Mouse (Mus musculus) forebrain, embryonic 12.5 days (tissue): Measurements from ENCODE around the gene Arl4d. TPM values are rescaled to one million over a fixed set of nuclear protein-coding genes. Genes with fewer than 3 reads are reported as not detected.
"Not testable (repeated sequence)": the region's sequence is repeated elsewhere in the genome, so short reads cannot be mapped to it uniquely, and the experiment has no call there.

ENCODE experiments used
- ATAC-seq: fragments of 200-750 bp; cut with Nextera tagmentation; 2 replicates; pipeline ENCODE4 v1.8.0; 2017; ENCODE audit warnings: moderate TSS enrichment; ENCODE audit not compliant: low FRiP score
- H3K27ac ChIP-seq: fragments of 300-500 bp; sonication (generic); 2 replicates; pipeline ENCODE4 v1.5.1; 2016; ENCODE audit warnings: mild to moderate bottlenecking
- H3K27me3 ChIP-seq: fragments of 300-500 bp; sonication (generic); 2 replicates; pipeline ENCODE4 v1.6.1; 2016; ENCODE audit warnings: mild to moderate bottlenecking
- H3K36me3 ChIP-seq: fragments of 300-500 bp; sonication (generic); replicated peaks from 2 replicates; pipeline ENCODE4 v1.6.1; 2016; ENCODE audit warnings: mild to moderate bottlenecking
- H3K4me1 ChIP-seq: fragments of 300-500 bp; sonication (generic); 2 replicates; pipeline ENCODE4 v1.6.1; 2016
- H3K4me2 ChIP-seq: fragments of 300-500 bp; sonication (generic); 2 replicates; pipeline ENCODE4 v1.6.1; 2016; ENCODE audit warnings: mild to moderate bottlenecking, moderate library complexity
- H3K4me3 ChIP-seq: fragments of 300-500 bp; sonication (generic); replicated peaks from 2 replicates; pipeline ENCODE4 v1.5.1; 2016; ENCODE audit warnings: mild to moderate bottlenecking
- H3K9ac ChIP-seq: fragments of 300-500 bp; sonication (generic); 2 replicates; pipeline ENCODE4 v1.6.1; 2016; ENCODE audit warnings: mild to moderate bottlenecking
- H3K9me3 ChIP-seq: fragments of 300-500 bp; sonication (generic); 2 replicates; pipeline ENCODE4 v1.6.1; 2016
- WGBS: fragments of 180-500 bp; shearing (Covaris S2); methylation state at CpG from one replicate; pipeline ENCODE4 v1.1.7; 2016; 5-methylcytosine and 5-hydroxymethylcytosine counted together
- polyA plus RNA-seq: library from polyadenylated mRNA; unstranded; fragments of >200 nt; fragmentation: Nextera tagmentation; extraction: Ambion mirVana; gene quantifications from 2 replicates; pipeline ENCODE4 v1.2.1, GENCODE M21; 2016

Arl4d gene
- polyA plus RNA-seq, result 16.2 and 24.1 TPM in 2 replicates

DNA sequence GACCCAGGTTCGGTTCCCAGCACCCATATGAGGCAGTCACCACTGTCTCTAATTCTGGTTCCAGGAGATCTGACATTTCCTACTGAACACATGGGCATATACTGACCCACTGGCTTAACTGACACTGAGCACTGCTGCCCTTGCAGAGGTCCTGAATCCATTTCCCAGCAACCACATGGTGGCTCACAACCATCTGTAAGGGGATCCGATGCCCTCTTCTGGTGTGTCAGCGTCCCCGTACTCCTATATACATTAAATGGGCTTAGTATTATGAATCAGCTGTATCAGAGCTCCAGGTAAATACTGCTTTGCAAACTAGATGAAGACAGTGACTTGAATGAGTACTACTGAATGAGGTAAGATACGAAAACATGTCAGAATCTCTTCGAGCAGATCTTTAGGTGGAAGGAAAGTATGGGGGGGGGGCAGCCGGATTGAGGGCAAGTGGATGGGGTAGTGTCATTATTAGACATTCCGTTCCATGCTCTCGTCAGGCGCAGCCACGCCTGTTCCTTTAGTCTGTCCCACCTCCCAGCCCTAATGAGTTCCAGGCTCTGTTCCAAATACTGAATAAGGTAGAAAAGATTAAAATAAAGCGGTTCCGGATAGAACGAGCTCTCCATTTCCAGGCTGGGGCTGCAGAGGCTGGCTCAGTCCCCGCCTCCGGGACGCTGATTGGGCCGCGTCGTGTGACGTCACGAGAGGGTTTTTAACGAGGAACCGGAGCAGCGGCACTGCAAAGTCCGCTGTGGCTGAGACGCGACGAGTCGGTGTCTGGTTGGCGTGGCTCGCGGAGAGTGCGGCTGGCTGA, at the start of gene Arl4d:
Gene Arl4d, plus strand, starts transcription at position 717 of the 811 bp plus-strand sequence.
- Histone ChIP-seq H3K4me1 (peaks cover 28% of the 10 kb centered on the region), H3K4me2 (peak within 1 kb of the TSS; percentile 94), H3K9me3 (no peaks in the 10 kb centered on the region), H3K27me3 (peaks cover 12% of the 10 kb centered on the region), H3K9ac (peak within 1 kb of the TSS; percentile 68), H3K27ac (peak within 1 kb of the TSS; percentile 82), H3K4me3 (peak within 1 kb of the TSS; percentile 58), H3K36me3 (no peaks in the 10 kb centered on the region)
- ATAC-seq, result peak; percentile 96
- 8% methylated on average over 34 of the region's 34 CpGs for WGBS

- no peak for ATAC-seq
- peaks cover 35% of the 10 kb centered on the region for H3K4me1 ChIP-seq
- 95% methylated on average over 8 of the region's 8 CpGs for WGBS
- H3K9ac ChIP-seq, result no peak overlapping the region
- H3K27ac ChIP-seq, result no peak overlapping the region
- no peaks in the 10 kb centered on the region for H3K36me3 ChIP-seq
- H3K27me3 ChIP-seq, result no peaks in the 10 kb centered on the region
- H3K4me2 ChIP-seq, result no peak overlapping the region
- H3K9me3 ChIP-seq, result no peaks in the 10 kb centered on the region
- no peak overlapping the region for H3K4me3 ChIP-seq
Measured at GRCm38 (mm10) chr11:101616104-101616503, 49.2 kb upstream of the Arl4d start.

- Histone ChIP-seq H3K4me3 (peak overlapping the region; percentile 14; the same call in 1 of the 2 replicates), H3K4me2 (peak overlapping the region; percentile 47), H3K4me1 (peaks cover 35% of the 10 kb centered on the region), H3K27me3 (no peaks in the 10 kb centered on the region), H3K9ac (peak overlapping the region; percentile 29; the same call in 1 of the 2 replicates), H3K36me3 (no peaks in the 10 kb centered on the region), H3K27ac (peak overlapping the region; percentile 83), H3K9me3 (no peaks in the 10 kb centered on the region)
- ATAC-seq, result peak; percentile 23; the same call in 1 of the 2 replicates
- 20% methylated on average over 18 of the region's 18 CpGs for WGBS
Measured at GRCm38 (mm10) chr11:101616948-101617767, 48.2 kb upstream of the Arl4d start.

GRCm38 (mm10) chr11:101617849-101618248, 47.5 kb upstream of the Arl4d start:
- H3K4me1 ChIP-seq, result peaks cover 35% of the 10 kb centered on the region
- peak overlapping the region; percentile 29; the same call in 1 of the 2 replicates for H3K9ac ChIP-seq
- WGBS, result 5% methylated on average over 8 of the region's 8 CpGs
- ATAC-seq, result peak; percentile 76
- no peaks in the 10 kb centered on the region for H3K9me3 ChIP-seq
- peak overlapping the region; percentile 14; the same call in 1 of the 2 replicates for H3K4me3 ChIP-seq
- H3K27me3 ChIP-seq, result no peaks in the 10 kb centered on the region
- peak overlapping the region; percentile 83 for H3K27ac ChIP-seq
- H3K4me2 ChIP-seq, result peak overlapping the region; percentile 47
- H3K36me3 ChIP-seq, result no peaks in the 10 kb centered on the region

- Histone ChIP-seq H3K9ac (no peak overlapping the region), H3K9me3 (no peaks in the 10 kb centered on the region), H3K27me3 (no peaks in the 10 kb centered on the region), H3K4me1 (peaks cover 34% of the 10 kb centered on the region), H3K27ac (peak overlapping the region; percentile 83; the same call in 1 of the 2 replicates), H3K4me3 (no peak overlapping the region), H3K4me2 (no peak overlapping the region), H3K36me3 (no peaks in the 10 kb centered on the region)
- ATAC-seq, result no peak
- 73% methylated on average over 3 of the region's 3 CpGs for WGBS
Measured at GRCm38 (mm10) chr11:101618596-101618995, 46.7 kb upstream of the Arl4d start.

DNA sequence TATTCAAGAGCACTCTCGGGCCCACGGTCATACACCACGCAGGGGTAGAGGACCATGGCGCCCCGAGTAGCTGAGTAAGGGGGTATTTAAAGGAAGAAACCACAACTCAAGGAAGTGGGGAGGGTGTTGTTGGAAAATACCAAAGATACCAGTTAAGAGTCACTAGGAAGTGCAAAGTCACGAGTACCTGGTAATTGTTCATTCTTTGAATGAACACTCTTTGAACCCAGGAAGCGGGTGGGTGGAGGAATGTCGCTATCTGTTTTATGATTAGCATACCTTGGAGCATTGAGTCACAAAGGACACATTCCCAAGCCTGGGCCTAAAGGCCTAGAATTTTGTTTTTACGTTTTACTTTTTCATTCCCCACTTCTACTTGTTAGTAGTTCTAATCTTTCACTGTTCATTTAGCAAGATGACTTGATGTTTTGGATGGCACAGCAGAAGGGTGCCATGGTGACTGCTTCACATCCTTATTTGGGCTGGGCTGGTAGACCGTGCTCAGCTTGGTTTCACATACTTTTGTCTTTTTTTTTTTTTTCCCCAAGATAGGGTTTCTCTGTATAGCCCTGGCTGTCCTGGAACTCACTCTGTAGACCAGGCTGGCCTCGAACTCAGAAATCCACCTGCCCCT, 45.2 kb upstream of the Arl4d start:
- H3K4me1 ChIP-seq, result peaks cover 24% of the 10 kb centered on the region
- not testable (repeated sequence) for H3K4me3 ChIP-seq, H3K4me2 ChIP-seq, H3K9ac ChIP-seq, H3K27ac ChIP-seq, H3K27me3 ChIP-seq, H3K36me3 ChIP-seq, ATAC-seq, H3K9me3 ChIP-seq
- WGBS, result 90% methylated on average over 11 of the region's 11 CpGs

GRCm38 (mm10) chr11:101626649-101626994, 38.7 kb upstream of the Arl4d start:
- H3K36me3 ChIP-seq, result peaks cover 4% of the 10 kb centered on the region; the same call in 1 of the 2 replicates
- no peaks in the 10 kb centered on the region for H3K9me3 ChIP-seq
- peak; percentile 55 for ATAC-seq
- no peaks in the 10 kb centered on the region for H3K27me3 ChIP-seq
- WGBS, result 7% methylated on average over 8 of the region's 8 CpGs
- H3K4me3 ChIP-seq, result peak overlapping the region; percentile 57
- H3K9ac ChIP-seq, result peak overlapping the region; percentile 41
- H3K4me2 ChIP-seq, result peak overlapping the region; percentile 90
- peaks cover 9% of the 10 kb centered on the region for H3K4me1 ChIP-seq
- H3K27ac ChIP-seq, result peak overlapping the region; percentile 96

GRCm38 (mm10) chr11:101626995-101627856, 38.1 kb upstream of the Arl4d start, which contains the start of gene Rdm1:
Gene Rdm1 (plus strand): TSS chr11:101627195.
- Histone ChIP-seq H3K4me2 (peak within 1 kb of the TSS; percentile 90), H3K36me3 (peaks cover 4% of the 10 kb centered on the region; the same call in 1 of the 2 replicates), H3K4me3 (peak within 1 kb of the TSS; percentile 57), H3K27ac (peak within 1 kb of the TSS; percentile 97), H3K27me3 (no peaks in the 10 kb centered on the region), H3K4me1 (peaks cover 9% of the 10 kb centered on the region), H3K9ac (peak within 1 kb of the TSS; percentile 80), H3K9me3 (no peaks in the 10 kb centered on the region)
- ATAC-seq, result peak; percentile 89
- under 1% methylated on average over 34 of the region's 34 CpGs for WGBS

- under 1% methylated on average over 33 of the region's 33 CpGs for WGBS
Measured at GRCm38 (mm10) chr11:101627857-101628559, 37.3 kb upstream of the Arl4d start.

DNA sequence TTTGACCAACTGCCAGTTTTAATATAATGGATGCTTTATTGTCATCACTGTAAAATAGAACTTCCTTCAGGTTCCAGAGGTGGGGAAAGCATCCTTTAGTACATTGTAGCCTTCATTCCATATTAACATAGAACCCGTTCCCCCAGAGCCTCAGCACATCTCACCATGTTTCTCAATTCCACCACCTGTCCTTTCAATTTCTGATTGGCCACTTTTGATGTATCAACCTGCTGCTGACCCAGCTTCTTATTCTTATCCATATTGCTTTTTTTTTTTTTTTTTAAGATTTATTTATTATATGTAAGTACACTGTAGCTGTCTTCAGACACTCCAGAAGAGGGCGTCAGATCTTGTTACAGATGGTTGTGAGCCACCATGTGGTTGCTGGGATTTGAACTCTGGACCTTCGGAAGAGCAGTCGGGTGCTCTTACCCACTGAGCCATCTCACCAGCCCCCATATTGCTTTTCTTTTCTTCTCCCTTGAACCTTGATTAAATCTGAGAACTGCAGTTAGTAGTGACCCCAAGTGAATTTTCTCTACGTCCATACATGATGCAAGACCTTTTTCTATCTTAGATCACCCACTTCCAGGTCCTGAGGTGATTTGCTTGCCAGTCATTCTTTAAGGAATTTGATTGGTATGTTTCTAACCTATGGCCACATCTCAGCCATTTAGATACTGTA, 36.5 kb upstream of the Arl4d start:
- not testable (repeated sequence) for ATAC-seq, H3K9me3 ChIP-seq, H3K27ac ChIP-seq, H3K4me1 ChIP-seq, H3K27me3 ChIP-seq
- Histone ChIP-seq H3K4me3 (peak overlapping the region; percentile 57; the same call in 1 of the 2 replicates), H3K4me2 (peak overlapping the region; percentile 90), H3K36me3 (peaks cover 13% of the 10 kb centered on the region), H3K9ac (peak overlapping the region; percentile 80; the same call in 1 of the 2 replicates)
- WGBS, result 75% methylated on average over 5 of the region's 5 CpGs

More at GRCm38 (mm10) chr11:101627857-101628559, 37.3 kb upstream of the Arl4d start:
- ATAC-seq, result peak; percentile 56
- Histone ChIP-seq H3K9me3 (no peaks in the 10 kb centered on the region), H3K27me3 (no peaks in the 10 kb centered on the region), H3K4me2 (peak overlapping the region; percentile 90), H3K4me3 (peak overlapping the region; percentile 57), H3K4me1 (peaks cover 9% of the 10 kb centered on the region), H3K27ac (peak overlapping the region; percentile 97), H3K9ac (peak overlapping the region; percentile 80), H3K36me3 (peaks cover 5% of the 10 kb centered on the region)
